ENCODE assay signal across 30 mouse cellular contexts in genomic region chr16:34603854-34604253, GRCm38 (mm10). TPM values are rescaled to one million over a fixed set of nuclear protein-coding genes. Genes with fewer than 3 reads are reported as not detected.
DNase-seq lines count a peak whose midpoint lies in the region; TF ChIP-seq lines count a peak whose summit lies in the region.
"Had no signal": no experiment of that assay in that cellular context is flagged by ENCODE, and none has a peak within 500 bp of the region (broad histone marks: within the 10 kb centered on the region; RNA-seq: fewer than 3 reads in every experiment).

No protein-coding gene starts in this region.

- no peak for TF ChIP-seq CTCF in embryonic fibroblast, embryonic 13.5 days (IDR thresholded peaks at IDR 0.05; ENCODE audit: borderline replicate concordance, insufficient read depth, low read length)

- TF ChIP-seq POLR2A in embryonic fibroblast, embryonic 13.5 days (IDR thresholded peaks at IDR 0.05; ENCODE audit: low read depth, low read length), result no peak

- H3K4me1 ChIP-seq in embryonic fibroblast, embryonic 13.5 days (ENCODE audit: control insufficient read depth, insufficient read depth, low read length), result peaks cover 8% of the 10 kb centered on the region
- H3K4me1 ChIP-seq: embryonic facial prominence, embryonic 12.5 days; embryonic facial prominence, embryonic 15.5 days; forebrain, embryonic 12.5 days; forebrain, embryonic 15.5 days; heart, embryonic 10.5 days had no signal

- H3K27ac ChIP-seq in embryonic fibroblast, embryonic 13.5 days (ENCODE audit: insufficient read depth, low read length), result 0 out of 2 replicates have a peak overlapping the region, but pooled peaks have one; percentile 14
- H3K27ac ChIP-seq: embryonic facial prominence, embryonic 12.5 days; embryonic facial prominence, embryonic 15.5 days; forebrain, embryonic 12.5 days; forebrain, embryonic 15.5 days; heart, adult 2 months; heart, embryonic 10.5 days; heart, embryonic 13.5 days; hindbrain, embryonic 14.5 days; hindbrain, postnatal 0 days had no signal

- peak; percentile 13 for DNase-seq in adrenal gland, adult 2 months
- DNase-seq in adrenal gland, adult 8-10 months, result no peak
- peak; percentile 18 for DNase-seq in 416B (ENCODE audit: low read depth)
- no peak for DNase-seq in ovary, postnatal 36 days (ENCODE audit: low spot score)
- no peak for DNase-seq in yolk sac, embryonic 10.5 days (ENCODE audit: low spot score)
- no peak for DNase-seq in embryo, embryonic 10 days (ENCODE audit: low spot score)
- DNase-seq: adrenal gland, postnatal 10 days; cerebellum, adult 18-20 months; cerebellum, adult 9-10 months; gastrocnemius, postnatal 36 days; heart, adult 2 months; heart, postnatal 14 days; heart, postnatal 4 days had no signal

- no peak overlapping the region for H3K4me3 ChIP-seq in embryonic fibroblast, embryonic 13.5 days (ENCODE audit: insufficient read depth, low read length)
- H3K4me3 ChIP-seq: embryonic facial prominence, embryonic 12.5 days; embryonic facial prominence, embryonic 15.5 days; erythroblast, embryonic 14.5 days; forebrain, embryonic 12.5 days; forebrain, embryonic 15.5 days; heart, adult 2 months; heart, embryonic 10.5 days; heart, embryonic 13.5 days had no signal

RNA-seq across cellular contexts. Expression of gene Kalrn, which starts 30.5 kb away (rescaled TPM):
- total RNA-seq in adrenal gland, adult 2 months (2021), result 1 to 10 TPM; 5.3 to 9.9 TPM
- 1.5 and 1.6 TPM in 2 replicates for polyA plus RNA-seq in adrenal gland, adult 2 months (2012; rRNA removed)
- 10 to 100 TPM; 11.2 to 18.8 (median 13.0) TPM for total RNA-seq in adrenal gland, adult 8-10 months (2022)
- polyA plus RNA-seq in embryonic fibroblast, embryonic 13.5 days (2011; ENCODE audit: insufficient read length, low read depth, missing spikeins), result 25.5 and 30.3 TPM in 2 replicates

RNA-seq across cellular contexts. Expression of gene Ropn1, which starts 45.9 kb away (rescaled TPM):
- not detected for total RNA-seq in adrenal gland, adult 2 months (2021)
- polyA plus RNA-seq in adrenal gland, adult 2 months (2012; rRNA removed), result not detected in 2 replicates
- total RNA-seq in adrenal gland, adult 8-10 months (2022), result not detected
- polyA plus RNA-seq in embryonic fibroblast, embryonic 13.5 days (2011; ENCODE audit: insufficient read length, low read depth, missing spikeins), result not detected in 2 replicates
- total RNA-seq: adrenal gland, postnatal 10 days; gastrocnemius, adult 8-10 months; gastrocnemius, postnatal 36 days; granulocyte monocyte progenitor cell, adult 5-6 weeks; heart, adult 2 months; hindbrain, postnatal 0 days; MEL had no signal
- polyA plus RNA-seq: brain, embryonic 14.5 days; embryonic facial prominence, embryonic 12.5 days; embryonic facial prominence, embryonic 15.5 days; erythroblast, embryonic 14.5 days; forebrain, embryonic 12.5 days; forebrain, embryonic 15.5 days; hindbrain, embryonic 11.5 days; inflammation-experienced regulatory T-cells, adult 6 months; intestine, embryonic 16.5 days had no signal

Comparison
In these comparisons a context has a peak if more than half of its experiments do, and no peak if none do; other contexts are left out.
1. DNase-seq: peak in adrenal gland, adult 2 months (single experiment) and 416B (single experiment); none in adrenal gland, adult 8-10 months (single experiment), ovary, postnatal 36 days (single experiment), yolk sac, embryonic 10.5 days (single experiment) and embryo, embryonic 10 days (single experiment).